Mouse (Mus musculus): Measurements from ENCODE around the gene Rps16. TPM values are rescaled to one million over a fixed set of nuclear protein-coding genes. Genes with fewer than 3 reads are reported as not detected.

Rps16 gene
- total RNA-seq, 1 experiment, result 1,678 TPM

DNA sequence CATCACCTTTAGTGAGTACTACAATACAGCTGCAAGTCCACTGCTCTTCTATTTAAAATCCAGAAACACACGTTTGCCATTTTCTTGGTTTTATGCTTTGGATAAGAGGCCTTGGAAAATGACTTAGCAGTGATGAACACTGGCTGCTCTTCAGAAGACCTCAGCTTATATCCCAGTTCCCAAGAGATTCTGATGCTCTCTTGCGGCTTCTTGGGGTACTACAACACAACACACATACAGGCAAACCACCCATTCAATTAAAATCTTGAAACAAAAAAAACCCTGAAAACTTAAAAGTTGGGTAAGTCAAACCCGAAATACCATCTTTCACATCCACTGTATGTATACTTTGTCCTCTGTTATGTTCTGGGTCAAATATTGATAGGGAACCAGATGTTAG lies 47.5 kb downstream of the Rps16 start:
- Histone ChIP-seq H3K9ac (ENCODE audit: insufficient read depth, low read depth, low read length, poor library complexity, severe bottlenecking) (no peak overlapping the region), H3K27ac (ENCODE audit: insufficient read depth, low read depth, low read length, poor library complexity, severe bottlenecking) (no peak overlapping the region), H3K4me3 (ENCODE audit: insufficient read depth in 1 of 2, low read depth in 1 of 2, low read length in 2 of 2, poor library complexity in 1 of 2, severe bottlenecking in 1 of 2) (no peak overlapping the region), H3K4me1 (ENCODE audit: control insufficient read depth in 2 of 2, insufficient read depth in 2 of 2, low read length in 2 of 2, poor library complexity in 1 of 2) (peaks cover 0 to 5% of the 10 kb centered on the region in 2 experiments; a peak in 1 of 4 replicates), H3K9me3 (ENCODE audit: control insufficient read depth, insufficient read depth, low read depth, low read length) (no peaks in the 10 kb centered on the region), H3K36me3 (ENCODE audit: control insufficient read depth, insufficient read depth, low read length, poor library complexity, severe bottlenecking) (peaks cover 47% of the 10 kb centered on the region)
- DNase-seq (ENCODE audit: low read depth, low spot score), result no peak
- no peak for TF ChIP-seq MAFK (IDR thresholded peaks at IDR 0.05; ENCODE audit: insufficient read depth, low read depth, low read length)
- TF ChIP-seq HCFC1 (IDR thresholded peaks at IDR 0.05; ENCODE audit: borderline replicate concordance, insufficient read depth, low read length), result no peak
- no peak for TF ChIP-seq ZNF384 (IDR thresholded peaks at IDR 0.05; ENCODE audit: low read depth, low read length)
- peak; percentile 19; the same call in 1 of the 2 replicates for TF ChIP-seq ZC3H11A (IDR thresholded peaks at IDR 0.05; ENCODE audit: borderline replicate concordance, low read depth, low read length)
- TF ChIP-seq CHD2 (IDR thresholded peaks at IDR 0.05; ENCODE audit: low read depth, low read length), result no peak
- in situ Hi-C loops (cut with MboI; ENCODE audit: low sequenced_read_pairs in 2 of 2, unreplicated experiment in 2 of 2), result no loop called here

DNA sequence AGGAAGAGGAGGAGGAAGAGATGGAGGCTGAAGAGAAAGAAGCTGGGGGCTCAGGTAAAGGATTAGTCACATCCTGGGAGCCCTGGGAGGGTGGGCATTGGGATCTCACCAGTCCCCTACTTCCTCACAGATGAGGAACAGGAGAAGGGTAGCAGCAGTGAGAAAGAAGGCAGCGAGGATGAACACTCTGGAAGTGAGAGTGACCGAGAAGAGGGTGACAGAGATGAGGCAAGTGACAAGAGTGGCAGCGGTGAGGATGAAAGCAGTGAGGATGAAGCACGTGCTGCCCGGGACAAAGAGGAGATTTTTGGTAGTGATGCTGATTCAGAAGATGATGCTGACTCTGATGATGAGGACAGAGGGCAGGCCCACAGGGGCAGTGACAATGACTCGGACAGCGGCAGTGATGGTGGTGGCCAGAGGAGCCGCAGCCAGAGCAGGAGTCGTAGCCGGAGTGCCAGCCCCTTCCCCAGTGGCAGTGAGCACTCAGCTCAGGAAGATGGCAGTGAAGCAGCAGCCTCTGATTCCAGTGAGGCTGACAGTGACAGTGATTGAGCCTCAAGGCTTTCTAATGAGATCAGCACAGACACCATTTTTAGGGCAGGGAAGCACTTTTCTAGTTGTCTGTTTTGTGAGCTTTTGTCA lies 48.4 kb downstream of the Rps16 start:
- peaks cover 55% of the 10 kb centered on the region for H3K36me3 ChIP-seq (ENCODE audit: control insufficient read depth, insufficient read depth, low read length, poor library complexity, severe bottlenecking)
- in situ Hi-C loops (cut with MboI; ENCODE audit: low sequenced_read_pairs in 2 of 2, unreplicated experiment in 2 of 2), result no loop called here
- DNase-seq (ENCODE audit: low read depth, low spot score), result no peak

DNA sequence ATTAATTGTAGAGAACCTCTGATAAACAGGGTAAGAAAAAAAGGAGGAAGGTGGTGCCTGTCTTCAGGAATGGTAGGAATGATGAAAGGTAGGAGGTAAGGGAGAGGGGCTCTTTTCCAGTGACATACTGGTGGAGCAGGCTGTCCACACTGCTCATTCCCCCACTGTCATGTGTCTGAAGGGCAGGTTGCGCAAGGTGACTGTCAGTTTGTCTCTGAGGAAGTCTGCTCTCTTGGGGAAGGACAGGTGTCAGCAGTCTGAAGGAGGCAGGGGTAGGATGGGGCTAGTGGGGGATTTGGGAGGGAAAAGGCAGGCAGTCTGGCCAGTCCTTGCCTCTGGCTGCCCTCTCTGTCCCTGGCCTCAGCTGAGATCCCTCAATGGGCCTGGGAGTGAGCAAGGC lies 50.6 kb downstream of the Rps16 start:
- Histone ChIP-seq H3K9me3 (ENCODE audit: control insufficient read depth, insufficient read depth, low read depth, low read length) (no peaks in the 10 kb centered on the region), H3K36me3 (ENCODE audit: control insufficient read depth, insufficient read depth, low read length, poor library complexity, severe bottlenecking) (peaks cover 64% of the 10 kb centered on the region), H3K27ac (ENCODE audit: insufficient read depth, low read depth, low read length, poor library complexity, severe bottlenecking) (no peak overlapping the region), H3K9ac (ENCODE audit: insufficient read depth, low read depth, low read length, poor library complexity, severe bottlenecking) (no peak overlapping the region), H3K4me1 (ENCODE audit: control insufficient read depth in 2 of 2, insufficient read depth in 2 of 2, low read length in 2 of 2, poor library complexity in 1 of 2) (peaks cover 0 to 5% of the 10 kb centered on the region in 2 experiments; a peak in 1 of 4 replicates), H3K4me3 (ENCODE audit: insufficient read depth in 1 of 2, low read depth in 1 of 2, low read length in 2 of 2, poor library complexity in 1 of 2, severe bottlenecking in 1 of 2) (no peak overlapping the region)
- in situ Hi-C loops (cut with MboI; ENCODE audit: low sequenced_read_pairs in 2 of 2, unreplicated experiment in 2 of 2), result no loop called here
- DNase-seq (ENCODE audit: low read depth, low spot score), result no peak
- TF ChIP-seq HCFC1 (IDR thresholded peaks at IDR 0.05; ENCODE audit: borderline replicate concordance, insufficient read depth, low read length) (no peak), CHD2 (IDR thresholded peaks at IDR 0.05; ENCODE audit: low read depth, low read length) (no peak), MAFK (IDR thresholded peaks at IDR 0.05; ENCODE audit: insufficient read depth, low read depth, low read length) (no peak), ZC3H11A (IDR thresholded peaks at IDR 0.05; ENCODE audit: borderline replicate concordance, low read depth, low read length) (no peak), ZNF384 (IDR thresholded peaks at IDR 0.05; ENCODE audit: low read depth, low read length) (no peak)

More for the DNA sequence above, 48.4 kb downstream of the Rps16 start:
- Histone ChIP-seq H3K4me3 (ENCODE audit: insufficient read depth in 1 of 2, low read depth in 1 of 2, low read length in 2 of 2, poor library complexity in 1 of 2, severe bottlenecking in 1 of 2) (no peak overlapping the region), H3K4me1 (ENCODE audit: control insufficient read depth in 2 of 2, insufficient read depth in 2 of 2, low read length in 2 of 2, poor library complexity in 1 of 2) (peaks cover 0 to 5% of the 10 kb centered on the region in 2 experiments; a peak in 1 of 4 replicates), H3K9me3 (ENCODE audit: control insufficient read depth, insufficient read depth, low read depth, low read length) (no peaks in the 10 kb centered on the region), H3K9ac (ENCODE audit: insufficient read depth, low read depth, low read length, poor library complexity, severe bottlenecking) (no peak overlapping the region), H3K27ac (ENCODE audit: insufficient read depth, low read depth, low read length, poor library complexity, severe bottlenecking) (no peak overlapping the region)
- no peak for TF ChIP-seq HCFC1 (IDR thresholded peaks at IDR 0.05; ENCODE audit: borderline replicate concordance, insufficient read depth, low read length)
- no peak for TF ChIP-seq ZC3H11A (IDR thresholded peaks at IDR 0.05; ENCODE audit: borderline replicate concordance, low read depth, low read length)
- no peak for TF ChIP-seq MAFK (IDR thresholded peaks at IDR 0.05; ENCODE audit: insufficient read depth, low read depth, low read length)
- no peak for TF ChIP-seq ZNF384 (IDR thresholded peaks at IDR 0.05; ENCODE audit: low read depth, low read length)
- no peak for TF ChIP-seq CHD2 (IDR thresholded peaks at IDR 0.05; ENCODE audit: low read depth, low read length)

DNA sequence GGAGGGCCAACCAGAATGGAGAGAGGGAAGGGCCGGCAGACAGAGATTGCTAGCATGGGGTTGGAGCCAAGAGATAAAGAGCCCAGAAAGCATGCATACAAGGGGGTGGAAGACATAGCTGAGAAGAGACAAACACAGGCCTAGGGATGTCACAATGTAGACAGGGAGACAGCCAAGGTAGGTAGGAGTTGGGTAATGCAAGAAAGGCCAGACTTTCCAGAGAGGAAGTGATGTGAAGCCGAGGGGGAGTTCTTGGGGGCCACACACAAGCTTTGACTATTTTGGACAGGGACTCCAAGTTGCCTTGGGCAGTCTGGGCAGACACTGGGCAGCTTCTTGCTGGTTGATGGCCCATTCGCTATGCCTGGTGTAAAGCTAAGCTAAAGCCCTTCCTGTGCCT lies 51.5 kb downstream of the Rps16 start:
- H3K36me3 ChIP-seq (ENCODE audit: control insufficient read depth, insufficient read depth, low read length, poor library complexity, severe bottlenecking), result peaks cover 64% of the 10 kb centered on the region
- H3K4me1 ChIP-seq (ENCODE audit: control insufficient read depth in 2 of 2, insufficient read depth in 2 of 2, low read length in 2 of 2, poor library complexity in 1 of 2), result peaks cover 0 to 5% of the 10 kb centered on the region in 2 experiments; a peak in 1 of 4 replicates
- H3K9me3 ChIP-seq (ENCODE audit: control insufficient read depth, insufficient read depth, low read depth, low read length), result no peaks in the 10 kb centered on the region
- H3K4me3 ChIP-seq (ENCODE audit: insufficient read depth in 1 of 2, low read depth in 1 of 2, low read length in 2 of 2, poor library complexity in 1 of 2, severe bottlenecking in 1 of 2), result no peak overlapping the region
- TF ChIP-seq ZNF384 (IDR thresholded peaks at IDR 0.05; ENCODE audit: low read depth, low read length), result no peak
- no peak for TF ChIP-seq CHD2 (IDR thresholded peaks at IDR 0.05; ENCODE audit: low read depth, low read length)
- no peak for TF ChIP-seq HCFC1 (IDR thresholded peaks at IDR 0.05; ENCODE audit: borderline replicate concordance, insufficient read depth, low read length)
- no peak for TF ChIP-seq MAFK (IDR thresholded peaks at IDR 0.05; ENCODE audit: insufficient read depth, low read depth, low read length)
- no peak for TF ChIP-seq ZC3H11A (IDR thresholded peaks at IDR 0.05; ENCODE audit: borderline replicate concordance, low read depth, low read length)
- no peak for DNase-seq (ENCODE audit: low read depth, low spot score)
- no peak overlapping the region for H3K9ac ChIP-seq (ENCODE audit: insufficient read depth, low read depth, low read length, poor library complexity, severe bottlenecking)
- no peak overlapping the region for H3K27ac ChIP-seq (ENCODE audit: insufficient read depth, low read depth, low read length, poor library complexity, severe bottlenecking)
- in situ Hi-C loops (cut with MboI; ENCODE audit: low sequenced_read_pairs in 2 of 2, unreplicated experiment in 2 of 2), result no loop called here

Other genes starting within 250 kb of the Rps16 start
- gene 9530053A07Rik, start 221.2 kb upstream of the Rps16 start, total RNA-seq (2012; rRNA removed), result 0.85 and 1.4 TPM in 2 replicates
- gene Fbl, start 180.9 kb upstream of the Rps16 start, total RNA-seq (2012; rRNA removed), result 150 and 189 TPM in 2 replicates
- gene Dyrk1b, start 171.2 kb upstream of the Rps16 start, total RNA-seq (2012; rRNA removed), result 3.9 and 6.3 TPM in 2 replicates
- gene Eid2, start 82.8 kb upstream of the Rps16 start, total RNA-seq (2012; rRNA removed), result 15.3 and 18.5 TPM in 2 replicates
- 4.3 and 4.6 TPM in 2 replicates for gene Eid2b, start 72.9 kb upstream of the Rps16 start, total RNA-seq (2012; rRNA removed)
- gene Selenov, start 59.5 kb upstream of the Rps16 start, total RNA-seq (2012; rRNA removed), result 0.16 and 0.58 TPM in 2 replicates
- 4.1 and 17.4 TPM in 2 replicates for gene Dll3, start 48.4 kb upstream of the Rps16 start, total RNA-seq (2012; rRNA removed)
- 124 and 159 TPM in 2 replicates for gene Timm50, start 38.6 kb upstream of the Rps16 start, total RNA-seq (2012; rRNA removed)
- 83.7 and 87.8 TPM in 2 replicates for gene Supt5, start 11.9 kb upstream of the Rps16 start, total RNA-seq (2012; rRNA removed)
- 15.0 TPM in 2 replicates for gene Plekhg2, start 21.9 kb downstream of the Rps16 start, total RNA-seq (2012; rRNA removed)
- 3.9 and 5.0 TPM in 2 replicates for gene Zfp36, start 29.6 kb downstream of the Rps16 start, total RNA-seq (2012; rRNA removed)
- gene Med29, start 42.1 kb downstream of the Rps16 start, total RNA-seq (2012; rRNA removed), result 34.8 and 50.8 TPM in 2 replicates
- gene Paf1, start 42.3 kb downstream of the Rps16 start, total RNA-seq (2012; rRNA removed), result 74.5 and 83.9 TPM in 2 replicates
- 12.7 and 17.2 TPM in 2 replicates for gene Gmfg, start 86.8 kb downstream of the Rps16 start, total RNA-seq (2012; rRNA removed)
- gene Lrfn1, start 101.3 kb downstream of the Rps16 start, total RNA-seq (2012; rRNA removed), result 17.1 and 32.6 TPM in 2 replicates
- not detected in 2 replicates for gene Ifnl2, start 159.8 kb downstream of the Rps16 start, total RNA-seq (2012; rRNA removed)
- not detected in 2 replicates for gene Ifnl3, start 172.2 kb downstream of the Rps16 start, total RNA-seq (2012; rRNA removed)
- gene Sycn, start 190.2 kb downstream of the Rps16 start, total RNA-seq (2012; rRNA removed), result not detected in 2 replicates
- 0.18 and 0.32 TPM in 2 replicates for gene Nccrp1, start 196.6 kb downstream of the Rps16 start, total RNA-seq (2012; rRNA removed)
- 26.9 and 30.3 TPM in 2 replicates for gene Samd4b, start 247.5 kb downstream of the Rps16 start, total RNA-seq (2012; rRNA removed)
- gene Pak4, start 247.5 kb downstream of the Rps16 start, total RNA-seq (2012; rRNA removed), result 31.9 and 32.2 TPM in 2 replicates